Mouse (Mus musculus) left cerebral cortex, postnatal 36 days (tissue): ENCODE data around the gene Scarf1. TPM values are rescaled to one million over a fixed set of nuclear protein-coding genes. Genes with fewer than 3 reads are reported as not detected.

Source experiments
- DNase-seq, 2 experiments: peaks; one replicate each; pipeline ENCODE4 v3.0.0; 2021 to 2022; ENCODE audit warnings: low spot score in 2 of 2, mixed read lengths in 1 of 2
- intact Hi-C: fragments of 180-260 bp; cut with DNase I; formaldehyde crosslinking; loops from one replicate; pipeline ENCODE4 v1.15.1; 2025
- total RNA-seq, 2 experiments: library from RNA; stranded (reverse); gene quantifications; 2 replicates each; pipeline ENCODE4 v1.2.3; 2021

Scarf1 gene
- total RNA-seq, 2 experiments from 2014 or later, result 1.2 to 1.8 TPM

DNA sequence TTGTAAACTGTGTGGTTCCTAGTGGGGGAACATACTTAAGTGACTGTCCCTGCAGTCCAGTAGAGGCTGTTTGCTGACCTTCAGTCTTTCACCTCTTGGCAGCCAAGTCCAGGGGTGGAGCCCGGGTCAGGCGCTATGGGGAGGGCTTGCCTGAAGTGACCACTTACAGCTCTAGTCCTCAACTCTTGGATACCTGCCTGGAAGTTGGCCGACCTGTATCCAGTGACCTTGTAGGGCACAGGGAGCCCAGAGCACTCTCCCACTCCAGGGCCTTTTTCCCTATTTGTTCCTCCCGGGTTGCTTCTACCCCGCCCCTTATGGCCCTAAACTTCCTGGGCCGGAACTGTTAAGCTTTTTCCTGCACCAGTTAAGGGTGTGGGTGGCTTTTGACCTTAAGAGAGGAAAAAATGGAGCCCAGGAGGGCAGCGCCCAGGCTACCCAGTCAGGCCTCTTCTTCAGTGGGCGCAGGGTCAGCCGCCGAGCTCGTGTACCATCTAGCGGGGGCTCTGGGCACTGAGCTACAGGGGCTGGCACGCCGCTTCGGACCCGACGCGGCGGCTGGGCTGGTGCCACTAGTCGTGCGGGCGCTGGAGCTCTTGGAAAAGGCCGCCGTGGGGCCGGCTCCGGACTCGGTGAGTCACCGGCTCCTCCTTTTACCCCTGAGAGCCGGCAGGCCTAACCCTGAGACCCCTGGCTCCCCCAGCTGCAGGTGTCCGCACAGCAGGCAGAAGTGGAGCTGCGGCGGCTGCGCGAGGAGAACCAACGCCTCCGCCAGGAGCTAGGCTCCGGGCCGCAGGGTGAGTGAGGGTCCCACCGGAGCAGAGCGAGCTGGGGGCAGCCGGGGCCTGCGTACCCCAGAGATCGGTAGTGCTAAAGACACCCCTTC is 3.4 kb upstream of the Scarf1 start, which contains the start of gene Rilp:
Rilp (plus strand) TSS at position 354 of the 886 bp plus-strand sequence.
- intact Hi-C loops, result loop anchor here (1.0 kb wide), 1 partner anchor 108 kb away; no protein-coding TSS in a partner anchor
- DNase-seq, result no peak

DNA sequence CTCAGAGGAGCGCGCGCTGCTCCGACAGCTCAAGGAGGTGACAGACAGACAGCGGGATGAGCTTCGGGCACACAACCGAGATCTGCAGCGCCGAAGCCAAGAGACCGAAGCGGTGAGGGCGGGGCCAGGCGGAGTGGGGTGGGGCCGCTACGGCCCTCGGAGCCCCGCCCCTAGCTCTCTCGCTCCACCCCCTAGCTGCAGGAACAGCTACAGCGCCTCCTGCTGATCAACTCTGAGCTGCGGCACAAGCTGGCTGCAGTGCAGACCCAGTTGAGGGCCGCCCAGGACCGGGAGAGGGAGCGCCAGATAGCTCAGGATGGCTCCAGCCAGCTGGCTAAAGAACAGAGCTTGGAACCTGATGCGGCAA is 2.7 kb upstream of the Scarf1 start:
- intact Hi-C loops, result loop anchor here (1.0 kb wide), 1 partner anchor 108 kb away; no protein-coding TSS in a partner anchor

DNA sequence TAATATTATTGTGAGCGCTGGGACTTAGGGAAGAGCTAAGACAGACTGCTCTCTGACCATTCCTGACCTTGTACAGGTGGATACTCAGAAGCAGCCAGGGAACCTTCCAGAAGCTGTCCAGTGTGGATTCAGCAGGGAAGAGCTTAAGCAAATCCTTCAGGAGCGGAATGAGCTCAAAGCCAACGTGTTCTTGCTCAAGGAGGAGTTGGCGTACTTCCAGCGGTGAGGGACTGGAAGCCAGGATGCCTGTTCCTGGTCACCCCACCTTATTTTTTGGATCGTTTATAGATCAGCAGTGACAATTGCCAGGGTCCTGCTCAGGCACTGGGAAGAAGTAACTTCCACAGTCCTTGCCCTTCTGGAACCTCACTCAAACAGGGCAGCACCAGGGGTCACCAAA is 2.1 kb upstream of the Scarf1 start:
- no peak for DNase-seq
- intact Hi-C loops, result no loop called here

More for the DNA sequence above, 2.7 kb upstream of the Scarf1 start:
- DNase-seq, result peak; percentile 85 to 87

DNA sequence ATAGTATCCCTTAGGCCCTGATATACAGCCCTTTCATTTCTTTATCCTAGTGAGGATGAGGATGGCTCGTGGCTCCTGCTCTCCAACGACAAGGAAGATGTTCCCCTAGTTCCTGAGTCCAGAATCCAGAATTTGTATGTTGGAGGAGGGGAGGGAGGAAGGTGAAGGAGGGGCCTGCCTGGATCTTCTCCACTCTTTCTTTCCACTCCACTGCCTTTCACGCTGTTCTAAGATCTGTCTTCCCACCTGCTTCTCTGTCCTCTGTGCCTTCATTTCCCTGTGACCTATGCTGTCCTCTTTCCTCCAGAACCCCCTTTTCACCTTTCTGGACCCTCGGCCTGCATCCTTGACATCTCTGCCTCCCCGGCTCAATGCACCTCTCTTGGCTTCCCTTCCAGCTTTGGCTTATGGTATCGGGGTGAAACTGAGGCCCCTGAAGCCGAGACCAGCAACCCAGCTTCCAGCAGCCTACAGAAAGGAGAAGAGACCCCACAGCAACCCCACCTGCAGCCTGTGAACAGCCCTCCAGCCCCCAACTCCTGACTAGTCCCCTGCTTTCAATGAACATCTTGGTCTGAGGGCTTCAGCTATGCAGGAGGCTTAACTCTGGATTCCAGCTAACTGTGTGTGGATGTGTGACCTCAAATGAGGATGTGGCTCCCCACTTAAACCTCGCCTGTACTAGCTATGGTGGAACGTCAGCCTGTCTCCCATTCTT is 880 bp upstream of the Scarf1 start:
- intact Hi-C loops, result no loop called here
- no peak for DNase-seq

DNA sequence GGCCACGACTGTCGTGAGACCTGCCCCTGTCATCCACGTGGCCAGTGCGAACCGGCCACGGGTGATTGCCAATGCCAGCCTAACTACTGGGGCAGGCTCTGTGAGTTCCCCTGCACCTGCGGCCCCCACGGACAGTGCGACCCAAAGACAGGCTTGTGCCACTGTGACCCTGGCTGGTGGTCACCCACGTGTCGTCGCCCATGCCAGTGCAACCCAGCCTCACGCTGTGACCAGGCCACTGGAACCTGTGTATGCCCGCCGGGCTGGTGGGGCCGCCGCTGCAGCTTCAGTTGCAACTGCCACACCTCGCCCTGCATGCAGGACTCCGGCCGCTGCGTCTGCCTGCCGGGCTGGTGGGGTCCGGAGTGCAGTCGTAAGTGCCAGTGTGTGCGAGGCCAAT is 1.8 kb downstream of the Scarf1 start:
- no peak for DNase-seq
- intact Hi-C loops, result no loop called here

DNA sequence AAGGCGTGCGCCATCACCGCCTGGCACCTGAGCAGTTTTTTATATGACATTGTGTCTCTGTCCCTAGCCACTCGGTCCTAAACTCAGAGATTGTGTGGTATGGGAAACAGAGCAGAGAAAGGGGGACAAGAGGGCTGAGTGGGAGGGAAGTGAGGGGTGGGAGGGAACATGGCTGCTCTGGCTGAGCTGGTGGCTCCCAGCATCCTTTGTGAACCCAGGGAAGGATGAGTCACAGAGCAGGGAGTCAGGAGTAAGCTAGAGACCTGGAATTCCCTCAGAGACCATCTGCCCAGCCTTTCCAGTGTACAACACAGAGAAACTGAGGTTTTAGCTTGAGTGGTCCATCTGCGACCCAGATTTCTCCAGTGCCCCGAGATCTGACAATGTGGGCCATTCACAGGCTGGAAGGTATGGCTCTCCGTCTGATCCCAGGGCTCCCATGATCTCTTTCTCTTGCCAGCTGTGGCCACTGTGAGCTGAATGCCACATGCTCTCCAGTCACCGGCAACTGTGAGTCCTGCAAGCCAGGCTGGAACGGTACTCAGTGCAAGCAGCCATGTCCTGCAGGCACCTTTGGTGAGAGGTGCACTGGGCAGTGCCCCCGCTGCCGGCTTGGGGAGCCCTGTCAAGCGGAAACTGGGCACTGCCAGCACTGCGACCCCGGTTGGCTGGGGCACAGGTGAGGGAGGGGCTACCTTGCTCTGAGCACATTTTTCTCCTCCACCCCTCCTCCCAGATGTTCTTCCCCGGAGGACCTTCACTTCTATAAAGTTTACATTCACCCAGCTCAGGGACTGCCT is 6.7 kb downstream of the Scarf1 start:
- intact Hi-C loops, result no loop called here

DNA sequence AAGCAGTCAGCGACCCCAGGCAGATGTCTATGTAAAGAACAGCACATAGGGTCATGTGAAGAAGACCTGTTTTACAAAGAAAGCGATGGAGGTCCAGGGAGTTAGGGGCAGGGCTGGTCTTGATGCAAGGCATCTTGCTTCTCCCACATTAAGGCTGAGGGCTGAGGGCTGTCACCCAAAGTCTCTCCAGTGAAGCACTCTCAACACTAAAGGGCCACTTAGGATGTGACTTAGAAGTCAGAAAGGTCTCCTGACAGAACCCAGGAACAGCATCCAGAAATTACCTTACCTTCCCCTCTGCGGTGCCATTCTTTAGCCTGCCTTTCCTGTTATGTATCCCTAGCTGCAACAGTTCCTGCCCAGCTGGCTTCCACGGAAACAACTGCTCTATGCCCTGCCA is 8.3 kb downstream of the Scarf1 start:
- DNase-seq, result no peak
- intact Hi-C loops, result no loop called here

More for the DNA sequence above, 6.7 kb downstream of the Scarf1 start:
- DNase-seq, result no peak

DNA sequence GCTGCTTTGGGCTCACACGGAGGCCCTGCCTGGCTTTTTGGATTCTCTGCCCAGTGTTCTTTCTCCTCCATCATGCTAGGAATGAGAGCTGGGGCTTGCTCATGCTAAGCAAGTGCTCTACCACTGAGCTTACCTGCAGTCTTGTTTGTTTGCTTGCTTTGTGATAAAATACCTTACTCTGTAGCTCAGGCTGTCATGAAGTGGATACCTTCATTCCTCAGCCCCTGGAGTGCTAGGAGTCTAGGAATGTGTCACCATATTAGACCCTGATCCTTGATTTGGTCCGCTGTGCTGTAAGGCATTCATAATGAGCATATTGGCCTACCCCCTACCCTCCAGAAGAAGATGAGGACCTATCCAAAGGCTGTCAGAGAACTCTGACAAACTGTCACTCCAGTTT is 9.5 kb downstream of the Scarf1 start:
- DNase-seq, result no peak
- intact Hi-C loops, result no loop called here

DNA sequence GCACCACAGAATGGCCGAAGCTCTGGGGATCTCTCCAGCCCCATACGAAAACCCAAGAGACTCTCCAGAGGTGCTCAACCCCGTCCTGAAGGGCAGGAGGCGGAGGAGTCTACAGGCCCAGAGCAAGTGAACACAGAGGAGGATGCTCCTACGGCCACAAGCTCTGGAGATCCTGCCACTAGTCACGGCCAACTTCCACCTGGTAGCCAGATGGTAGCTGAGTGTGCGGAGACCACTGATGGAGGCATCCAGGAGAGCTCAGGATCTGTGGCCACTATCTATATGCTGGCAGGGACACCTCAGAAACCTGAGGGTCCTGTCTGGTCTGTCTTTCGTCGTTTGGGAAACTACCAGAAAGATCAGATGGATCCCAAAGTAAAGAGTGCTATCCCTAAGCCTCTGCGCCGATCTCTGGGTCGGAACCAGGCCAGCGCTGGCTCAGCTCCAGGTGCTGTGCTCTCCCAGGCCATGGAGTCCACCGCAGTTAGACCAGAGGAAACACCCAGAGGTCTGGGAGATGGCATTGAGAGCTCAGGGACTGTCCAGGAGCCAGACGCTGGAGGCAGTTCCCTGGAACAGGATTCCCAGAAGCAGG is 12.3 kb downstream of the Scarf1 start:
- intact Hi-C loops, result no loop called here
- DNase-seq, result no peak

DNA sequence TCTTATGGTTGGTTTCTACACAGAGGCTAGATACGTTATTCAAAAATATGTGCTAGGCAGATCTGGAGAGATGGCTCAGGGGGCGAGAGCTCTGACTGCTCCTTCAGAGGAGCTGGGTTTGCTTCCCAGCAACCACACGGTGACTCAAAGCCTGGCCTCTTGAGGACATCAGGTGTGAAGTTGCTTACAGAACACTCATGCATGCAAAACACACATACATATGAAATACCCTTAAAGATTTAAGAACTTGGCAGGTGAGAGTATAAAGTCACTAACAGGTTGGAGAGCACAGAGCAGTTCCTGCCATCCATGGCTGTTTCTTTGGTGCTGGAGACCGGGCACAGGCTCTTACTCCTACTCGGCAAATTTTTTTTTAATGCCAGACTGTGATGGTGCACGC is 13.6 kb downstream of the Scarf1 start:
- DNase-seq, result no peak
- intact Hi-C loops, result no loop called here

DNA sequence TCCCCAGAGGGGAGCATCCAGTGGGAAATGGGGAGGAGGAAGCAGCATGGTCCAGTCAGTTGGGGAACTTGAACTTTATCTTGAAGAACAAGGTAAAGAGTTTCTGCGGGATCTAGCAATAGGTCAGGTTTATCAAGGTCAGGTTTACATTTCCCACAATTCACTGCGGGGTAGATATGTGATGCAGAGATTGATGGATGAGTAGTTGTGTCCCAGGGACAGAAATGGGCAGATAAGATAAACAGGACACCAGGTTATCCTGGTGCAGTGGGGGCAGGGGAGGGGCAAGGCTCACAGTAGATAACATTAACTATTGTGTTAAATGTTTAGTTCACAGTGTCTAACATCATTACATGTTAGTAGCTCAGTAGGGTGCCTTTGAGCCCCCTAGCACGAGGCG is 16.4 kb downstream of the Scarf1 start:
- intact Hi-C loops, result loop anchor here (1.0 kb wide), 1 partner anchor 44 kb away; no protein-coding TSS in a partner anchor
- no peak for DNase-seq

DNA sequence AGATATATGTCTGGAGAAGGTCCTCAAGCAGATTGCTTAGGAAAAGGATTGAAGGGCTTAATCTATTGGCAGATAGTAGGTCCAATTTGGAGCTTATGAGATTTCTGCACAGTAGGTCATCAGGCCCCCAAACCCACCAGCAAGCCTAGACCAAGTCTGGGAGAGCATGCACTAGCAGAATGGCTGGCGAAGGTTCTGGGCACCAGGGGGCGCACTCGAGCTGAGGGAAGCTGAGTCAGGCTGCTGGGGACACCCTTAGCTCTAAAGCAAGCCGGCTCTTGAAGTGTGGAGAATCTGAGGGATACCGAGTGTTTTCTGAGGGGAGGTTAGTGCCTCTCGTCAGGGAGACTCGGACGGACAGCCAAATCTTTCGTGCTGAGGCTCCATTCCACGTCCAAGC is 17.0 kb downstream of the Scarf1 start:
- intact Hi-C loops, result loop anchor here (1.0 kb wide), 1 partner anchor 43 kb away; no protein-coding TSS in a partner anchor
- peak; percentile 92 to 95 for DNase-seq

DNA sequence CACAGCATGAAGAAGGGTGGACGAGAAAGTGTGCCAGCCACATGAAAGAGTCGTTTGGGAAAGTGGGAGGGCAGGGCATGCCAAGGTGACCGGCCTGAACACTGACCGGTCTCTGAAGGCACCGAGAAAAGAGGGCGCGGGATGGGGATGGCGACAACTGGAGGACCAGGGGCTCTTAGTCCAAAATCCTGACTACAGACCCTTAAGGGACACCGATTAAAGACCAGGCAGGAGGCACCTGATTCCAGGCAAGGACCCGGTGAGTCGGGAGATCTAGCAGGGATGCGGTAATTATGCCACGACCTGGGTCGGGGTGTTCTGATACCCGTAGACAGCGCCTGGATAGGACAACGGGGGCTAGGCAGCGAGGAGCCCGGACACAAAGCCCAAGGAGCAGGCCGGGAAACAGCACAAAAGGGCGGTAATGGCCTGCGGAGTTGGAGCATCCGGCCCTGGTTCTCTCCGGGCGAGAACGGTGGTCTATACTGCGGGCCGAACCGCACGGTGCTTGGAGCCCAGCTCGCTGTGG is 17.6 kb downstream of the Scarf1 start:
- intact Hi-C loops, result loop anchor here (1.0 kb wide), 1 partner anchor 42 kb away; no protein-coding TSS in a partner anchor

DNA sequence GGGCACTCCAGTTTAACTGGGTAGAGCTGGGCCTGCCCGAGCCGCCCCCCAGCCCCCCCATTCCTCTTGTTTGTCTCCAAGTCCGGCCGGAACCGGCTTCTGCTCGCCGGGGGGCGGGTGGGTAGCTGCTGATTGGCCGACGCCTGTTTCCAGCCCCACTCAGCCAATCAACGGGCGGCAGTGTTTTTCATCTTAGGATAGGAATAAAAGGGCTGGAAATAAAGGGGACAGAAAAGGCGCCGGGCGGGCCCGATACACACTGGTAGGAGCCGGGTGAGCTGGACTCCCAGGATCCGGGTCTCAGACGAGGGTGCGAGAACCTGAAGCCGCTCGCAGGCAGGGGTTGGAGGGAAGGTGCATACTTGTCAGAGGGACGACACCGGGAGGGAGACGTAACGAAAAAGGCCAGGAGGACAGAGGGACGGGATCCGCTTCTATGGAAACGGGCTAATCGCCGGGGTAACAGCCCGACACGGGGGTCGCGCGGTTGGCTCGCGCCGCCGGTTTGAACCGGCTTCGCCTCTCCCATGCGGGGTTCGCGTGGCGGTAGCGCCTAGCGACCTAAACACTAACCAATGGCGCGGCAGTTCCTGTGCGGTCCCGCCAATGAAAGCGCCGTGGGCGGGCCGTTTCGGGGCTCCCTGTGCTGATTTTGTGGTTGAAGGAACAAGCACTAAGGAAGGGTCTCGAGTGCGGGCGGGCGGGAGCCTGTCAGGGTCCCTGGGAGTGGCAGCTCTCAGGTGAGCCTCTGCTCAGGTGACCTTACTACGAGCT is 18.3 kb downstream of the Scarf1 start, which contains the start of gene Slc43a2:
Slc43a2 (plus strand) TSS at position 226 of the 774 bp plus-strand sequence.
- peak; percentile 97 for DNase-seq
- intact Hi-C loops, result no loop called here

More for the DNA sequence above, 17.6 kb downstream of the Scarf1 start:
- DNase-seq, result no peak

DNA sequence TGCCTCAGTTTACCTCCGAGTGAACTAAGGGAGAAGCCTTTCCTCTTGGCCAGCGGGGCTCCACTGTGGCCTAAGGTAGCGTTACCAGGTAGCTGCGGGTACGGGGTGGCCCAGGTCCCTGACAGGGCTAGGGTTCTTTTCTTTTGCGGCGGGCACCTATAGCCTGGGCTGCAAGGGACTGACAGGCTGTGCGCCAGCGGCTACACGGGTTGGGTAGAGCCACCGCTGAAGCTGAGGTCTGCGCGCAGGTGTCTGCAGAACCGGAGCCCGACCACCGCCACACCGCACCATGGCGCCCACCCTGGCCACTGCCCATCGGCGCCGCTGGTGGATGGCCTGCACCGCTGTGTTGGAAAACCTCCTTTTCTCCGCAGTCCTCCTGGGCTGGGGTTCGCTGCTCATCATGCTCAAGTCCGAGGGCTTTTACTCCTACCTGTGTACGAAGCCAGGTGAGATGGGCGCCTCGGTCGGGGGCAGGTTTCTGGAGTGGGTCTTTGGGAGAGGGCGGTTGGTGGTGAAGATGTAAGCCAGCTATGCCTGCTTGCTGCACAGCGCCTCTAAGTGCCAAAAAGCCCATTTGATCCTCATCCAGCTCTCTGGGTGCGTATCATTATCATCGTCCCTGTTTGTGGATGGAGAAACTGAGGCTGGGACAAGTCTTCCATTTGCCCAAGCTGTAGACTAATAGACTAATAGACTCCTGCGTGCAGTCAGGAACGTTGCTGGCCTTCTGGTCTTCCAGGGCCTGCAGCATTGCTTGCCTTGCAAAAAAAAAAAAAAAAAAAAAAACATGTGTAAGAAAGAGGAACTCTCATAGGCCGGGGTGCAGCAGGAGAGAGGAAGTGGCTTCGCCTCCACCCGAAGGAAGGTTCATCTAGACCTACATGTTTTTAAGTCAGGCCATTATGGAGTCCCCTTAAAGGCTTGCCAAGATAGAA is 19.3 kb downstream of the Scarf1 start:
- intact Hi-C loops, result no loop called here
- DNase-seq, result peak; percentile 61 to 65

DNA sequence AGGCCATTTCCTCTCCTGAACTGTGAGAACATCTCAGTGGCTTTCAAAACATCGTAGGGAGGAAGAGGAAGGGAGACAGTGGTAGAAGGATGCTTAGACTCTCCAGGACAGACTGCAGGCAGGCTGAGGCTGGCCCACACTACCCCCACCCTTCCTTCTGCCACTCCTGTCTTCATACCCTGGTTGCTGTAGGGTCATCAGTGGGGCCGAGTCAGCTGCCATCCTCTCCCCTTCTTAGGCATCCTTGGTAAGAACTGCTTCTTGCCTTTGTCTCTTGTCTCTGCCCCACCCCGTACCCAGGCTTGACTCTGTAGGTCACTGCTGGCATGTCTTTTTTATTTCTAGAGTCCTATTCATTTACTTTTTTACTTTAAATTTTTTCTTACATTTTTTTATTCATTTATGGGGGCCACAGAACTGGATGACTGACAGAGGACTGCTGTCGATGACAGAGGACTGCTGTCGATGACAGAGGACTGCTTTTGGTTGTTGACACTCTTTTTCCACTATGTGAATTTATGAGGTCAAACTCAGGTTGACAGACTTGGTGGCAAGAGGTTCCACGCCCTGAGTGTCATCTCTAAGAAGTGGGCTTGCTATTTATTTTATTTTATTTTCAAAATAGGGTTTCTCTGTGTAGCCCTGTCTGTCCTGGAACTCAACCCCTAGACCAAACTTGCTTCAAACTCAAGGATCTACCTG is 20.1 kb downstream of the Scarf1 start:
- intact Hi-C loops, result no loop called here

More for the DNA sequence above, 20.1 kb downstream of the Scarf1 start:
- no peak for DNase-seq
